Mouse (Mus musculus): ENCODE measurements around the gene Prkn. TPM values are rescaled to one million over a fixed set of nuclear protein-coding genes. Genes with fewer than 3 reads are reported as not detected.

Gene Prkn
- polyA plus RNA-seq, 1 experiment from 2014 or later = 2.2 TPM

GRCm38 (mm10) chr17:11910668-11911398 lies 1070.6 kb downstream of the Prkn start:
- 71% methylated on average over 8 of the region's 8 CpGs for WGBS
- ATAC-seq (ENCODE audit: insufficient read depth, low FRiP score) = no peak

GRCm38 (mm10) chr17:11912136-11912535 lies 1072.0 kb downstream of the Prkn start:
- Histone ChIP-seq H3K27me3 (ENCODE audit: control insufficient read depth, insufficient read depth, low read length) (peaks cover 22% of the 10 kb centered on the region), H3K4me1 (ENCODE audit: control insufficient read depth, insufficient read depth, low read length) (0 out of 2 replicates have a peak, but pooled peaks cover 3% of the 10 kb centered on the region), H3K36me3 (ENCODE audit: control insufficient read depth, insufficient read depth, low read length) (no peaks in the 10 kb centered on the region), H3K4me2 (ENCODE audit: low read depth, low read length) (no peak overlapping the region), H3K9ac (ENCODE audit: low read length) (no peak overlapping the region), H3K4me3 (replicated peaks; ENCODE audit: low read length) (no peak overlapping the region), H3K27ac (ENCODE audit: low read length) (no peak overlapping the region), H3K9me3 (replicated peaks; ENCODE audit: control insufficient read depth, low read length) (no peaks in the 10 kb centered on the region)
- no peak for ATAC-seq (ENCODE audit: insufficient read depth, low FRiP score)
- 64% methylated on average over 4 of the region's 4 CpGs for WGBS

More at GRCm38 (mm10) chr17:11910668-11911398, 1070.6 kb downstream of the Prkn start:
- Histone ChIP-seq H3K4me3 (replicated peaks; ENCODE audit: low read length) (no peak overlapping the region), H3K4me2 (ENCODE audit: low read depth, low read length) (no peak overlapping the region), H3K4me1 (ENCODE audit: control insufficient read depth, insufficient read depth, low read length) (0 out of 2 replicates have a peak, but pooled peaks cover 3% of the 10 kb centered on the region), H3K36me3 (ENCODE audit: control insufficient read depth, insufficient read depth, low read length) (no peaks in the 10 kb centered on the region), H3K9ac (ENCODE audit: low read length) (no peak overlapping the region), H3K27ac (ENCODE audit: low read length) (no peak overlapping the region), H3K27me3 (ENCODE audit: control insufficient read depth, insufficient read depth, low read length) (peaks cover 22% of the 10 kb centered on the region), H3K9me3 (replicated peaks; ENCODE audit: control insufficient read depth, low read length) (no peaks in the 10 kb centered on the region)

- 1% methylated on average over 19 of the region's 19 CpGs for WGBS
- H3K27ac ChIP-seq (ENCODE audit: low read length) = no peak overlapping the region
Measured at GRCm38 (mm10) chr17:11912872-11913365, 1072.7 kb downstream of the Prkn start.

GRCm38 (mm10) chr17:11913620-11914019 lies 1073.4 kb downstream of the Prkn start:
- Histone ChIP-seq H3K36me3 (ENCODE audit: control insufficient read depth, insufficient read depth, low read length) (no peaks in the 10 kb centered on the region), H3K9me3 (replicated peaks; ENCODE audit: control insufficient read depth, low read length) (no peaks in the 10 kb centered on the region), H3K4me1 (ENCODE audit: control insufficient read depth, insufficient read depth, low read length) (0 out of 2 replicates have a peak, but pooled peaks cover 3% of the 10 kb centered on the region), H3K27me3 (ENCODE audit: control insufficient read depth, insufficient read depth, low read length) (peaks cover 22% of the 10 kb centered on the region), H3K27ac (ENCODE audit: low read length) (no peak overlapping the region), H3K9ac (ENCODE audit: low read length) (no peak overlapping the region), H3K4me3 (replicated peaks; ENCODE audit: low read length) (no peak overlapping the region), H3K4me2 (ENCODE audit: low read depth, low read length) (no peak overlapping the region)
- 25% methylated on average over 8 of the region's 8 CpGs for WGBS
- no peak for ATAC-seq (ENCODE audit: insufficient read depth, low FRiP score)

More at GRCm38 (mm10) chr17:11912872-11913365, 1072.7 kb downstream of the Prkn start:
- H3K27me3 ChIP-seq (ENCODE audit: control insufficient read depth, insufficient read depth, low read length) = peaks cover 22% of the 10 kb centered on the region
- no peak for ATAC-seq (ENCODE audit: insufficient read depth, low FRiP score)
- 0 out of 2 replicates have a peak, but pooled peaks cover 3% of the 10 kb centered on the region for H3K4me1 ChIP-seq (ENCODE audit: control insufficient read depth, insufficient read depth, low read length)
- peak overlapping the region; percentile 28 for H3K4me3 ChIP-seq (replicated peaks; ENCODE audit: low read length)
- H3K9me3 ChIP-seq (replicated peaks; ENCODE audit: control insufficient read depth, low read length) = no peaks in the 10 kb centered on the region
- no peaks in the 10 kb centered on the region for H3K36me3 ChIP-seq (ENCODE audit: control insufficient read depth, insufficient read depth, low read length)
- peak overlapping the region; percentile 61 for H3K4me2 ChIP-seq (ENCODE audit: low read depth, low read length)
- peak overlapping the region; percentile 28; the same call in 1 of the 2 replicates for H3K9ac ChIP-seq (ENCODE audit: low read length)

GRCm38 (mm10) chr17:11914451-11914850 lies 1074.3 kb downstream of the Prkn start:
- Histone ChIP-seq H3K27ac (ENCODE audit: low read length) (no peak overlapping the region), H3K4me2 (ENCODE audit: low read depth, low read length) (no peak overlapping the region), H3K27me3 (ENCODE audit: control insufficient read depth, insufficient read depth, low read length) (peaks cover 22% of the 10 kb centered on the region), H3K4me1 (ENCODE audit: control insufficient read depth, insufficient read depth, low read length) (0 out of 2 replicates have a peak, but pooled peaks cover 3% of the 10 kb centered on the region), H3K36me3 (ENCODE audit: control insufficient read depth, insufficient read depth, low read length) (no peaks in the 10 kb centered on the region), H3K9me3 (replicated peaks; ENCODE audit: control insufficient read depth, low read length) (no peaks in the 10 kb centered on the region), H3K9ac (ENCODE audit: low read length) (no peak overlapping the region), H3K4me3 (replicated peaks; ENCODE audit: low read length) (no peak overlapping the region)
- no peak for ATAC-seq (ENCODE audit: insufficient read depth, low FRiP score)
- 83% methylated on average over 5 of the region's 5 CpGs for WGBS

GRCm38 (mm10) chr17:11918123-11918801 lies 1078.1 kb downstream of the Prkn start:
- H3K9me3 ChIP-seq (replicated peaks; ENCODE audit: control insufficient read depth, low read length) = no peaks in the 10 kb centered on the region
- 46% methylated on average over 12 of the region's 12 CpGs for WGBS
- peaks cover 12% of the 10 kb centered on the region for H3K27me3 ChIP-seq (ENCODE audit: control insufficient read depth, insufficient read depth, low read length)
- no peak overlapping the region for H3K4me2 ChIP-seq (ENCODE audit: low read depth, low read length)
- ATAC-seq (ENCODE audit: insufficient read depth, low FRiP score) = no peak
- no peaks in the 10 kb centered on the region for H3K36me3 ChIP-seq (ENCODE audit: control insufficient read depth, insufficient read depth, low read length)
- no peak overlapping the region for H3K4me3 ChIP-seq (replicated peaks; ENCODE audit: low read length)
- H3K4me1 ChIP-seq (ENCODE audit: control insufficient read depth, insufficient read depth, low read length) = no peaks in the 10 kb centered on the region
- H3K27ac ChIP-seq (ENCODE audit: low read length) = no peak overlapping the region
- no peak overlapping the region for H3K9ac ChIP-seq (ENCODE audit: low read length)

- H3K9ac ChIP-seq (ENCODE audit: low read length) = no peak overlapping the region
- H3K4me2 ChIP-seq (ENCODE audit: low read depth, low read length) = no peak overlapping the region
- no peaks in the 10 kb centered on the region for H3K4me1 ChIP-seq (ENCODE audit: control insufficient read depth, insufficient read depth, low read length)
- ATAC-seq (ENCODE audit: insufficient read depth, low FRiP score) = no peak
- no peak overlapping the region for H3K4me3 ChIP-seq (replicated peaks; ENCODE audit: low read length)
- peaks cover 4% of the 10 kb centered on the region for H3K27me3 ChIP-seq (ENCODE audit: control insufficient read depth, insufficient read depth, low read length)
- H3K36me3 ChIP-seq (ENCODE audit: control insufficient read depth, insufficient read depth, low read length) = no peaks in the 10 kb centered on the region
- H3K27ac ChIP-seq (ENCODE audit: low read length) = no peak overlapping the region
- 85% methylated on average over 6 of the region's 6 CpGs for WGBS
- H3K9me3 ChIP-seq (replicated peaks; ENCODE audit: control insufficient read depth, low read length) = no peaks in the 10 kb centered on the region
Measured at GRCm38 (mm10) chr17:11919581-11919980, 1079.4 kb downstream of the Prkn start.

- no peaks in the 10 kb centered on the region for H3K4me1 ChIP-seq (ENCODE audit: control insufficient read depth, insufficient read depth, low read length)
- 84% methylated on average over 9 of the region's 9 CpGs for WGBS
- H3K27me3 ChIP-seq (ENCODE audit: control insufficient read depth, insufficient read depth, low read length) = no peaks in the 10 kb centered on the region
- H3K9me3 ChIP-seq (replicated peaks; ENCODE audit: control insufficient read depth, low read length) = no peaks in the 10 kb centered on the region
- H3K4me2 ChIP-seq (ENCODE audit: low read depth, low read length) = no peak overlapping the region
- H3K27ac ChIP-seq (ENCODE audit: low read length) = no peak overlapping the region
- no peaks in the 10 kb centered on the region for H3K36me3 ChIP-seq (ENCODE audit: control insufficient read depth, insufficient read depth, low read length)
- no peak overlapping the region for H3K4me3 ChIP-seq (replicated peaks; ENCODE audit: low read length)
- H3K9ac ChIP-seq (ENCODE audit: low read length) = no peak overlapping the region
- no peak for ATAC-seq (ENCODE audit: insufficient read depth, low FRiP score)
Measured at GRCm38 (mm10) chr17:11921026-11921425, 1080.8 kb downstream of the Prkn start.

- Histone ChIP-seq H3K36me3 (ENCODE audit: control insufficient read depth, insufficient read depth, low read length) (no peaks in the 10 kb centered on the region), H3K27ac (ENCODE audit: low read length) (no peak overlapping the region), H3K9me3 (replicated peaks; ENCODE audit: control insufficient read depth, low read length) (no peaks in the 10 kb centered on the region), H3K9ac (ENCODE audit: low read length) (no peak overlapping the region), H3K4me1 (ENCODE audit: control insufficient read depth, insufficient read depth, low read length) (no peaks in the 10 kb centered on the region), H3K4me2 (ENCODE audit: low read depth, low read length) (no peak overlapping the region), H3K4me3 (replicated peaks; ENCODE audit: low read length) (no peak overlapping the region), H3K27me3 (ENCODE audit: control insufficient read depth, insufficient read depth, low read length) (no peaks in the 10 kb centered on the region)
- 58% methylated on average over 9 of the region's 9 CpGs for WGBS
- no peak for ATAC-seq (ENCODE audit: insufficient read depth, low FRiP score)
Measured at GRCm38 (mm10) chr17:11923989-11924388, 1083.8 kb downstream of the Prkn start.

All from stomach, embryonic 16.5 days (tissue).